Comparison of ENCODE assay signal across 21 mouse cellular contexts in genomic region chr13:10182756-10183155, GRCm38 (mm10).
DNase-seq lines count a peak whose midpoint lies in the region; ATAC-seq and TF ChIP-seq lines count a peak whose summit lies in the region.
"Had no signal": no experiment of that assay in that cellular context is flagged by ENCODE, and none has a peak within 500 bp of the region (broad histone marks: within the 10 kb centered on the region; RNA-seq: fewer than 3 reads in every experiment).

No protein-coding gene starts in this region.

- H3K4me3 ChIP-seq in lung, adult 2 months (replicated peaks; ENCODE audit: extremely low read depth, low read depth, low read length): no peak overlapping the region
- no peak overlapping the region for H3K4me3 ChIP-seq in gastrocnemius, adult 2 months
- H3K4me3 ChIP-seq: embryonic facial prominence, embryonic 15.5 days; erythroblast, embryonic 14.5 days; forebrain, embryonic 10.5 days; forebrain, embryonic 15.5 days; heart, embryonic 12.5 days; hindbrain, embryonic 10.5 days had no signal

- no peak for TF ChIP-seq POLR2A in lung, adult 2 months (IDR thresholded peaks at IDR 0.05; ENCODE audit: borderline replicate concordance, extremely low read depth, low read depth, low read length)

- intact Hi-C loops in gastrocnemius, adult 2 months (cut with DNase I): no loop called here
- intact Hi-C loops in left cerebral cortex, postnatal 36 days (cut with DNase I): no loop called here

- WGBS in lung, adult 2 months: 48% methylated on average over 2 of the region's 2 CpGs

- H3K4me1 ChIP-seq in lung, adult 2 months (ENCODE audit: control insufficient read depth, insufficient read depth, low read length): no peaks in the 10 kb centered on the region
- H3K4me1 ChIP-seq: embryonic facial prominence, embryonic 15.5 days; forebrain, embryonic 10.5 days; forebrain, embryonic 15.5 days; heart, embryonic 12.5 days; hindbrain, embryonic 10.5 days had no signal

- ATAC-seq in granulocyte monocyte progenitor cell, adult 5-6 weeks (replicated peaks; ENCODE audit: poor library complexity, severe bottlenecking): peak; percentile 100
- ATAC-seq in neutrophil, adult 5-6 weeks (ENCODE audit: extremely low read depth, insufficient number of reproducible peaks, low FRiP score, poor library complexity, severe bottlenecking): peak; percentile 99
- ATAC-seq: forebrain, embryonic 15.5 days had no signal

- no peak for TF ChIP-seq CTCF in lung, adult 2 months (IDR thresholded peaks at IDR 0.05; ENCODE audit: insufficient read depth, low read length)
- no peak for TF ChIP-seq CTCF in gastrocnemius, adult 2 months (IDR thresholded peaks at IDR 0.05)

- DNase-seq in lung, postnatal 25 days (ENCODE audit: low spot score): peak; percentile 3
- DNase-seq in lung, adult 2 months: no peak
- DNase-seq in B cell, adult 2 months: peak; percentile 54 to 62
- no peak for DNase-seq in urinary bladder, postnatal 36 days (ENCODE audit: low spot score in 2 of 2)
- no peak for DNase-seq in gastrocnemius, adult 2 months
- DNase-seq in left cerebral cortex, postnatal 36 days (ENCODE audit: low spot score in 2 of 2): no peak
- DNase-seq: adrenal gland, adult 2 months; adrenal gland, postnatal 25 days; cerebellum, adult 2 months; cerebellum, postnatal 10 days; embryo, embryonic 11 days; gastrocnemius, postnatal 14 days had no signal

- no peak overlapping the region for H3K27ac ChIP-seq in gastrocnemius, adult 2 months
- H3K27ac ChIP-seq: embryonic facial prominence, embryonic 15.5 days; forebrain, embryonic 10.5 days; forebrain, embryonic 15.5 days; hindbrain, embryonic 10.5 days; hindbrain, embryonic 14.5 days had no signal

Comparison
In these comparisons a context has a peak if more than half of its experiments do, and no peak if none do; other contexts are left out.
1. DNase-seq: peak in lung, postnatal 25 days (single experiment) and B cell, adult 2 months (2 of 2); none in lung, adult 2 months (single experiment), urinary bladder, postnatal 36 days (0 of 2), gastrocnemius, adult 2 months (single experiment) and left cerebral cortex, postnatal 36 days (0 of 2).